Mouse (Mus musculus): Measurements from ENCODE around the gene Slc46a1.

The Slc46a1 gene

DNA sequence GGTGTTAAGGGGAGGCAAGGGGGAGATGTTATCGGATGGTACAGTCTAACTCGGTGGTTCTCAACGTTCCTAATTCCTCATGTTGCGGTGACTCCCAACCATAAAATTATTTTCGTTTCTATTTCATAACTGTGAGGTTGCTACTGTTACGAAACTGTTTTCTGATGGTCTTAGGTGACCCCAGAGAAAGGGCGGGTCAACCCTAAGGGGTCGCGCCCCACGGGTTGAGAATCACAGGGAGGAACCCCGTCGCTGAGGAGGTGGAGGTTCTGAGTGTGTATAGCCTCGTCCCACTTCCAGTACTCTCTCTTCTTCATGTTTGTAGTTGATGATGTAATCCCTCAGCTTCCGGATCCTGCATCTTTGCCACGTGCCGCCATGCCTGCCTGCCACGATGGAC is 6.8 kb upstream of the Slc46a1 start:
- DNase-seq, result no peak

DNA sequence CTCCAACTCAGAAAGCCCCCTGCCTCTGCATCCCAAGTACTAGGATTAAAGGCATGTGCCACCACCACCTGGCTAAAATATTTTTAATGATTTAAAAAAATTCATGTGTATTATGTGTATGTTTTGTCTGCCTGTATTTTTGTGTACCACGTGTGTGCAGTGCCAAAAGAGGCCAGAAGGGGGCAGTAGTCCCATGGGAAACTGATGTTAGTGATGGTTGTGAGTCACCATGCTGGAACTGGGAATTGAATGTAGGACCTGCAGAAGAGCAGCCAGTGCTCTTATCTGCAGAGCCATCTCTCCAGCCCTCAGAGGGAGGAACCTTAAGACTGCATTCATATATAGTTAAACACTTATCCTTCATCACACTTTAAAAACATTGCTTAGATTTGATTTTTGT is 3.6 kb upstream of the Slc46a1 start:
- DNase-seq, result no peak

DNA sequence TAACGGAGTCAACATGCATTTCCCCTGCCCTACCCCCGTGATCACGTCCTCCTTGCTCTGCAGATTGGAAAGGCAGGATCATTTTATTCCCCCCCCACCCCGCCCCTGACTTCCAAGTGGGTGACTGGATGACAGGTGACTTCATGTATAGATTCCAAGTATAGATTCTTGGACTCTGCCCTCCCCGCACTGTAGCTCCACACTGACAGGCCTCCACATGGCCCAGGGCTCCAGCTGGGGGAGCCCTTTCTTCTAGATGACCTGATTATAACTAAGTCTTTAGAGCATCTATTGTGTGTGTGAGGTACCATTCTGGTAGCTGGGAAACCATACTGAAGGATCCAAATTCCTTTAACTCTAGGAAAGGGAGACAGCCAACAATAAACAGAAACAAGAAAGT is 2.8 kb upstream of the Slc46a1 start:
- no peak for DNase-seq

DNA sequence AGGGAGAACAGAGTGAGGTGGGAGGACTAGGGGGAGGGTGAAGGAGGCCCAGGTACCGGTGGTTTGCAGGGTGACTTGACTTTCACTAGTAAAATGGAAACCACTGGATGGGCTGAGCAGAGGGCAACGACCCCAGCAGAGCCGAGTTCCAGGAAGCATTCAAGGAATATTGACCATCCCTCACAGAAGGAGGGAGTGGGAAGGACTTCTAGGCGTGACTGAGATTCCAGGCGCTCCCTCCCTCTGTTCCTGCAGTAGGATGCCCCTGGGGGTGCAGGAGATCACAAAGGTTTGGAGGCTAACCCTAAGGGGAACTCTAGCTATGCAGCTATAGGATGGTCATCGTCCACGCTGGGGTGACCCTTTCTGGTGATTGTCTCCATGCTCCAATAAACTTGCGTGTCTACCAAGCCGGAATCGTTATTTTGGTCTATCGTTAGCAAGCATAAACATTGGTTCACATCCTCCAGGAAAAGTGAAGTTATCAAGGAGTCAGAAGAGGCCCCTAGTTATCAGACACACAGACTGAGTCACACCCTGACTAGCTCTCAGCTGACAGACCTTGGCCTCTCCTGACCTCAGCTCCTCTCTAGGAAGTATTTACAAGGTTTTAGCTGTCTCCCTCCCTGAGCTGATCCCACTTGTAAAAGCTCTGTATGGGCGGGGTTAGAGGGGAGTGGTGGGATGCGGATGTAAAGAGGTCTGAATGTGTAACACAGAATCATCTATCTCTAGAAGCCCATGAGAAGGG is 2.0 kb upstream of the Slc46a1 start:
- DNase-seq, result no peak

DNA sequence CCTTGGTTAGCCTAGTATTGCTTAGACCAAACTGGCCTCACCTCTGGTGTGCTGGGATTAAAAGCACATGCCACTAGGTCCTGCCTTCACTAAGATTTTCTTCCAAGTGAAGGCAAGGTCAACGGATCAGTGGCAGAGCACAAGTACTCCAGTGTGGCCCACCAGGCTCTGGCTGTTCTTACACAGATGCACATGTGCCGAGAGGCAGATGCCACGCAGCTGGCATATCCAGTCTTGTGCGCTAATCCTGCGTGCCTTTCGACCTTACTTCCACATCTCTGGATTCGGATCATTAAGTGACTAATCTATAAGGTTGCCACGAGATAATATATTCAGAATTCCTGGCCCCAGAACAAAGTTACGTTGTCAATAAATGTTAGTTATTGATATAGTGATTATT is 381 bp upstream of the Slc46a1 start:
- DNase-seq, result no peak

DNA sequence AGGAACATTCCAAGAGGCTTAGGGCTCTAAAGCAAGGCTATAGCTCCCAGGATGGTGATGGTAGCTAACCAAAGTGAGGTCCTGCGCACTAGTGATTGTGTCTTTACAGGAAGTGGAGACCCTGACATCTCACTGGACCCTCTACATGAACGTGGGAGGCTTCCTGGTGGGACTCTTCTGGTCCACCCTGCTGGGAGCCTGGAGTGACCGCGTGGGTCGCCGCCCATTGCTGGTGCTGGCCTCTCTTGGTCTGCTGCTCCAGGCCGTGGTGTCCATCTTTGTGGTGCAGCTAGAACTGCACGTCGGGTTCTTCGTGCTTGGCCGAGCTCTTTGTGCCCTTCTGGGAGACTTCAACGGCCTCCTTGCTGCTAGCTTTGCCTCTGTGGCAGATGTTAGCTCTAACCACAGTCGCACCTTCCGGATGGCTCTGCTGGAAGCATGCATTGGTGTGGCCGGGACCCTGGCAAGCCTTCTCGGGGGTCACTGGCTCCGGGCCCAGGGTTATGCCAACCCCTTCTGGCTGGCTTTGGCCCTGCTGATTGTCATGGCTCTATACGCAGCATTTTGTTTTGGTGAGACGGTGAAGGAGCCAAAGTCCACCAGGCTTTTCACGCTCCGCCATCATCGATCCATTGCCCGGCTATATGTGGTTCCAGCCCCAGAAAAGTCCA is 880 bp downstream of the Slc46a1 start:
- DNase-seq, result peak; percentile 55 to 58

DNA sequence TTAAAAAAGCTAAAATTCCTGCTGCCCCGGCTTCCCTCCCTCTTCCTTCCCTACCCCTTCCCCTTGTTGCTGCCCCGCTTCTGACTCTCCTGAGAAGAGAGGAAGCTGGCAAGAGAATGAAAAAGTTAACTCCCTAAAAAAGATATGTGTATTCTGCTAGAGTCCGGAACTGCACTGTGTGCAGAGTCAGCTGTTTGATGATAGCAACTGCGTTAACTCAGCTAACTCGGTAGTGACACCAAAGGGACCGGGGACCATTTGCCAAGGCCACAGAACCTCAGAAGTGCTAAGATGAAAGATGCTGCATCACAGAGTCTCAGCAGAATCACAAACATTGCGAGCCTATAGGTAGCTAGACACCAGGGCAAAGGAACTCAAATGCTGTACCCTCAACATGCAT is 2.0 kb downstream of the Slc46a1 start:
- no peak for DNase-seq

DNA sequence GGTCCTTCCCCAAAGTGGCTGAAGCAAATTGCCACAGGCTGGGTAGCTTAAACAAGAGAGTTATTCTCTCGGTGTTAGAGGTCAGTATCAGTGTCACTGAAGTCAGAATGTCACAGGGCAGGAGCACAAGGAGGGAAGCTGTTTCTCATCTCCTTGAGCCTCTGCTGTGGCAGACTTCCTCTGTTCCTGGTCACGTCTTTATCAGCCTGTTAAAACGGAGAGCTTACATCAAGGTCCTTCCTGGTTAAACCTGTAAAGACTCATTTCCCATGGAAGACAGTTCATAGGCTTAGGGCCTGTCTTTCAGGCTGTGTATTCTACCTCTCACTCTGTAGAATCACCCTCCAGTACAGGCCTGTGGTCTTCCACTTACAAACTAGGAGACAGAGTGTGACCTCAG is 2.4 kb downstream of the Slc46a1 start:
- DNase-seq, result no peak

DNA sequence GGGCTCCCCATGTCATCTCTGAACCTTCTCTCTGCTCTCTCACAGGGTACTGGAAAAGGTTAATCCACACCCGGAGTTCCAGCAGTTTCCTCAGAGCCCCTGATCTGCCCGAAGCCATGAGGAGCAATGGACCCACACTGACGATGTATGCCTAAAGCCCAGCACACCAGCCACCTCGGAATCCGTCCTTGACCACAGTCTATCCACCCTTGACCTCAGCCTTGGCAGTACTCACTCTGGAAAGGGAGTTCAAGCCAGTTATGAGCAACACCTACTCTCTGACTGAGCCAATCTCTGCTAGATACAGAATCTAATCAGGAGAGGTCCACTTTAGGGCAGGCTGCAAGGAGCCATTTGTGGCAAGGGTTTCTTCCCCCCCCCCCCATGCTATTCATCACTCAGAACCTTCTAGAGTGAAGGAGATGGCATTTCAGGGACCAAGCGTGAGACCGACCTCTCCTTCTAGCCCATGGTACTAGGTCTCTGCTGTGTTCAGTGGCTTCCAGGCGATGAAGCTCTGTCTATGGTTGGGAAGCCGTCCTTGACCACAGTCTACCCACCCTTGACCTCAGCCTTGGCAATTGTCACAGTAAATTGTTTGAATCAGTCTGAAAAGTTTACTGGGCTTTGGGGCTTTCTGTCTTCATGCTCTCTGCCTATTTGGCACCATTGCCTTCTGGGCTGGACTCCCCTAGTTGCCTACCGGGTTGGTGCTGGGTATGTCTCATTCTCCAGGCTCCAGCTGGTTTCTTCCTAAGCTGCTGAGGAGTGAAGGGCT is 6.0 kb downstream of the Slc46a1 start:
- no peak for DNase-seq

DNA sequence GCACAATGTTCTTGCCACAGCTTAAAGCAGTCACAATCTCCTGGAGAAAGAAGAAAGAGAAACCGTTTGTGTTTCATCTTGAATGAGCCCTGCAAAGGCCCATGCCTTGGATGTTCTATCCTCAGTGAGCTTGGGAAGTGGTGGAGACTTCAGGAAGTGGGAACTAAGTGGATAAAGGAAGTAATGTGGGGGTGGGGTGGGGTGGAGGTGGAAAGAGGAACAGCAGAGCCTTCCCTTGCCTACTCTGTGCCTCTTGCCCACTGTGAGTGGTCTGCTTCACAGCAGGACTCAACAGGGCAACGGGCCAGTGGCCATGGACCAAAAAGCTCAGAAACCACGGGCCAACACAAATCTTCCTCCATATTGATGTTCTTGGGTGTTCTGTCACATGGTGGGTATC is 9.8 kb downstream of the Slc46a1 start:
- peak; percentile 30 to 36 for DNase-seq

DNA sequence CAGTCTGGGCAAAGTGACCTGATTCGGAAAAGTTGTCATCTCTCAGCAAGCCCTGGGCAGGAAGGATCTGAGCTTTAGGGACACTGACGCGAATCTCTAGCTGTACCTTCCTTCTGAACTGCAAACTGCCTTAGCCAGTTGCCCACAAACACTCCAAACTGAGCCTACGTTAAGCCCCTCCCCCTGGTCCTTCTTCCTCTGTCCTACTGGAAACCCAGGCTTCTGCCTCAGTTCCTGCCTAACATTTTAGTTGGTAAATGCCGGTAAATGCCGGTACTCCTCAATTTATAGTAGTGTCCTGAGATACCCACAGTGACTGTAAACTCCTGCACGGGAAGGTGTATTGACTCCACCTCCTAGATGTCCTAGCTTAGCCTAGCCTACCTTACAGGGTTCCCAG is 18.1 kb downstream of the Slc46a1 start:
- DNase-seq, result no peak

DNA sequence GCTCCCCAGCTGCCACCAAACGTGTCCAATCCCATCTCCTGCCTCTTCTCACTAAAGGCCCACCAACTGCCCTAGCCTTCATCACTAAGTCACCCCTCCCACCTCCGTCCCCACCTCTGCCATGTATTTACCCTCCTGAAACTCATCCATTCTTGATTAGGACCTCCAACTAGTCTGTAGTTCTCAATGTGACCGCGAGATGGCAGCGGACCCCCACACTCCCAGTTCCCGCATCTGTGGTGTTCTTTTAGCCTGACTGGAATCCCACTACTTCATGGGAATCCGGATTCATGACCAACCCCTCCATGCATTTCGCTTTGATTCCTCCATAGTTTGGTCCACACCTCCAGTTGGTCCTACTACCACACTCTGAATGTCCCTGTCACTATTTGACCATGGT is 22.7 kb downstream of the Slc46a1 start:
- DNase-seq, result peak; percentile 90 to 93

DNA sequence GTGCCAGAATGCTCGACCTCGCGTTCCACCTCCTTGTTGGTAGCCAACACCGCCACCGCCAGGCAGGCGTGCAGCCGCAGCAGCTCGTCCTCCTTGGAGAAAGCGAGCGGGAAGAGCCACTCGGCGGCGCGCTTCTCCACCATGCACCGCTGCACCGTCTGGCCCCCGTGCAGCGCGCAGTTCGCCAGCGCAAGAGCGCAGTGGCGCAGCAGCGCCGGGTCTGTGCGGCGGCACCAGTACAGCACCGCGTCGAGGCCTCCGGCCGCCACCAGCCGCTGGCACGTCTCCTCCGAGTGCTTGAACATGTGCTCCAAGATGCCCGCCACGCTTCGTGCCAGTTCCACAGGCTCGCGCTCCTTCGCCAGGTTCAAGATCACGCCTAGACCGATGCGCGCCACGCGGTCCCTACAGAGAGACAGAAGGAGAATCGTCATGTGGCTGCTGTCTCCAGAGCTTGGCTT is 25.3 kb downstream of the Slc46a1 start:
- peak; percentile 83 to 84 for DNase-seq

DNA sequence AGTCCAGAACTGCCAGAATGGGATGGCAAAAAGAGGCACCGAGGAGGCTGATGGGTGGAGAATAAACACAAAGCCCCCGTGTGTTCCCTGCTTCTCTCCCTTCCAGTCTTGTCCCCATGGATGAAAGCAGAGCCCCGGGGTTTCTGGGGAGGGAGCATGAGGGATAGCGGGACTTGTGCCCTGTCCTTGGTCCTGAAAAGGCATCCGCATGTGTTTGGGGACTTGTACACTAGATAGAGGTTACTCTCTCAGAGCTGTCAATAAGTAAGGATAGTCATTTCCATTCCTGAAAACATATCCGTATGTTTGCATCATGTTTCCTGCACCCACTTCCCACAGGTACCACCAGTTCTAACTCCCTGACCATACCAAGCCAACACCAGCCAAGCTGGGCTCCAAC is 30.4 kb downstream of the Slc46a1 start:
- peak in 1 of 2 experiments; percentile 32 for DNase-seq

DNA sequence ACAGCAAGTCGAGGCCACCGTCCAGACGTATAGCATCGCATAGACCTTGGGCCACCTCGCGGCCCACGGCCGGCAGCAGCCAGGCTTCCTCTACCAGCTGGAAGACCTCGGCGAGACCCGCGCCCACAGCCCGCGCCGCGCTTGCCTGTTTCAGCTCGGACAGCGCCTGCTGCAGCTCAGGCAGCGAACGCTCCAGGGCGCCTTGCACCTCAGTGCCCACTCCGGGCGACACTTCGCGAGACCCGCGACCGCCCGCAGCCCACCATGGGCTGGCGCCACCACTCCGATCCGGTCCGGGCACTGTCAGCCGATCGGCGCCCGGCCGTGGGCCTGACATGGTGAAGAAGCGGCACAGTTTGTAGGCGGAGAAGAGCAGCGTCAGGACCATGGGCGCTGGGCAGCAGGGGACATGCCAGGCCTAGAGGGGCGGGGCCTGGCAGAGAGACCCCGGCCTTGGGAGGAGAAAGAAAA is 31.6 kb downstream of the Slc46a1 start:
- peak; percentile 84 to 87 for DNase-seq

DNA sequence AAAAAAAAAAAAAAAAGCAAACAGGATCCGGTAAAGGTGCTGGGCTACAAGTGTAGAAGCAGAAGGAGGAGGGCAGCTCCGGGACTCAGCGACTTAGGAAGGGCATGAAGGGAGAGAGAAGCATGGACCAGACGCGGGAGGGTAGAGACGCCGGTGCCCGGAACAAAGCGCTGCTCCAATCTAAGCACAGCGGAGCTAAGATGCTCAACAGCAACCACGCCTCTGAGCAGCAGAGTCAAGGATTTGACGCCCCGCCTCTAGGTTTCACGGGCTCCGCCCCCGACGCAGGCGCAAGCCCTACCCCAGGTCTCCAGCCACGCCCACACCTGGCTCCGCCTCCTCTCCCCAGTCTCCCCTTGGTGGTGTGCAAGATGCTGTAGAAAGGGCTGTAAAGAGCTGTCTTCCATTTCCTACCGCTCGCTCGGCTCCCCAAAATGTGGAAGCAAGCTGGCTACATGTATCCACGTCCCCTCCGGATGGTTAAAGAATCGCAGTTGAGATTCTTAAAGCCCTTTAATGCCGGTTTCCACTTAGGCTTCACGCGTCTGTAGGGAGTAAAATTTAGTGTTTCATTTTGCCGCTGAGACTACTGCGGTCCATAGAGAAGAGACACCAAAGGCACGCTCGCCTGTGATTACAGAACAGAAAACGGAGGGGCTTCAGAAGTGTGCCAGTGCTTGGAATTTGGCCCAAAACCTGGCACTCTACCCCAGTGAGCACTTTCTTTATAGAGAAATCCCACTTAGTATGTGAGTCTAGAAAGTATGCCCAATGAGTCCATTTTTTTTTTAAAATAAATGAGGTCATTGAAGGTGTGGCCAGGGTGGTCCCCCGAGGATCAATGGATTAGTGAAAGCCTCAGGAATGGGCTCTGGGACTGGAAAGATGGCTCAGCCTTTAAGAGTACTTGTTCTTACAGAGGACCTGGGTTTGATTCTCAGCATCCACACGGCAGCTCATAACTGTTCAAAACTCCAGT is 32.3 kb downstream of the Slc46a1 start, which contains the start of gene Sarm1:
TSS of gene Sarm1 (minus strand) at position 211 of the 979 bp plus-strand sequence.
- peak; percentile 100 for DNase-seq

DNA sequence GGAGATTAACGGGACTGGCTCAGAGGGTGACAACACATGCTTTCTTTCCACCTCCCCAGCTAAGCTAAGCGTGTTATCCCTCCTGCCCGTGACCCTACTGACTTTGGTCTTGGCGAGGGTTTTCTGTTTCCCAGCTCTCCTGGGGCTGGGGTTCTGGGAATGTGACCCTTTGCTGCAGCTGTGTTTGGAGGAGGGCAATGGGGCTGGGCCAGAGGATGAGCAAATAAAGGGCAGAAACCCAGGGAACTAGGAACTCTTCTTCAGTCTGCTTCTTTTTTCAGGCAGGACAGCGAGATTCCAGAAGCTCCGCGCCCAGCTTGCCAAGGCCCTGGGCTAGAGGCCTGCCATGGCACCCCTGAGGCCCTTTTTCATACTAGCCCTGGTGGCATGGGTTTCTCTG is 33.5 kb downstream of the Slc46a1 start, which contains the start of gene Vtn:
TSS of gene Vtn (plus strand) at position 88 of the 400 bp plus-strand sequence.
- DNase-seq, result no peak

DNA sequence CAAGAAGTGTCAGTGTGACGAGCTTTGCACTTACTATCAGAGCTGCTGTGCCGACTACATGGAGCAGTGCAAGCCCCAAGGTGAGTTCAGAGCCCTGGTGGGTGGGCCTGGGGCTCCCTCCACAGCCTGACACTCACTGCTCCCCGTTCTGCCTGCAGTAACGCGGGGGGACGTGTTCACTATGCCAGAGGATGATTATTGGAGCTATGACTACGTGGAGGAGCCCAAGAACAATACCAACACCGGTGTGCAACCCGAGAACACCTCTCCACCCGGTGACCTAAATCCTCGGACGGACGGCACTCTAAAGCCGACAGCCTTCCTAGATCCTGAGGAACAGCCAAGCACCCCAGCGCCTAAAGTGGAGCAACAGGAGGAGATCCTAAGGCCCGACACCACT is 34.0 kb downstream of the Slc46a1 start:
- DNase-seq, result no peak

DNA sequence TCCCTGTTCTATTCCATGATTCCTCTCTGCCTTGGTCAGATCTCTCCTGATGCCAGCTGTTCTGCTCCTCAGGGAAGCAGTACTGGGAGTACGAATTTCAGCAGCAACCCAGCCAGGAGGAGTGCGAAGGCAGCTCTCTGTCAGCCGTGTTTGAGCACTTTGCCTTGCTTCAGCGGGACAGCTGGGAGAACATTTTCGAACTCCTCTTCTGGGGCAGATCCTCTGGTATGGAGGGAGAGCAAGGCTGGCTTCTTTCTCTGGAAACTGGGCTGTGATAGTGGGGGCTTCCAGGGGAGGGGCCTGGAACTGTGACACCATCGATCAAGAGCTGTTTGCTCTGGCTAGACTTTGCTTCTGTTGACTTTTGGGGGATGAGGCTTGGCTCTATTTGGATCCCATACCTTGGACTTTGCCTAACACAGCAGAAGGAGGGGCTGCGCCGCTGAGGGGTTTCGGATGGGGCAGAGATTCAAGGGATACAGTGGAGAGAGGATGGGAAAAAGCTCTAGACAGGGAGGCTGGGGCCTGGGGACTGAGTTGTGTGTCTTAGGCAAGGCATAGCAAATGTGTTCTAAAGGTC is 35.2 kb downstream of the Slc46a1 start:
- DNase-seq, result no peak

DNA sequence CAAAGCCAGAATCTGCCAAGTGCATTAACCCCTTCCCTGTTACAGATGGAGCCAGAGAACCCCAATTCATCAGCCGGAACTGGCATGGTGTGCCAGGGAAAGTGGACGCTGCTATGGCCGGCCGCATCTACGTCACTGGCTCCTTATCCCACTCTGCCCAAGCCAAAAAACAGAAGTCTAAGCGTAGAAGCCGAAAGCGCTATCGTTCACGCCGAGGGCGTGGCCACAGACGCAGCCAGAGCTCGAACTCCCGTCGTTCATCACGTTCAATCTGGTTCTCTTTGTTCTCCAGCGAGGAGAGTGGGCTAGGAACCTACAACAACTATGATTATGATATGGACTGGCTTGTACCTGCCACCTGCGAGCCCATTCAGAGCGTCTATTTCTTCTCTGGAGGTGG is 36.0 kb downstream of the Slc46a1 start:
- DNase-seq, result no peak

DNA sequence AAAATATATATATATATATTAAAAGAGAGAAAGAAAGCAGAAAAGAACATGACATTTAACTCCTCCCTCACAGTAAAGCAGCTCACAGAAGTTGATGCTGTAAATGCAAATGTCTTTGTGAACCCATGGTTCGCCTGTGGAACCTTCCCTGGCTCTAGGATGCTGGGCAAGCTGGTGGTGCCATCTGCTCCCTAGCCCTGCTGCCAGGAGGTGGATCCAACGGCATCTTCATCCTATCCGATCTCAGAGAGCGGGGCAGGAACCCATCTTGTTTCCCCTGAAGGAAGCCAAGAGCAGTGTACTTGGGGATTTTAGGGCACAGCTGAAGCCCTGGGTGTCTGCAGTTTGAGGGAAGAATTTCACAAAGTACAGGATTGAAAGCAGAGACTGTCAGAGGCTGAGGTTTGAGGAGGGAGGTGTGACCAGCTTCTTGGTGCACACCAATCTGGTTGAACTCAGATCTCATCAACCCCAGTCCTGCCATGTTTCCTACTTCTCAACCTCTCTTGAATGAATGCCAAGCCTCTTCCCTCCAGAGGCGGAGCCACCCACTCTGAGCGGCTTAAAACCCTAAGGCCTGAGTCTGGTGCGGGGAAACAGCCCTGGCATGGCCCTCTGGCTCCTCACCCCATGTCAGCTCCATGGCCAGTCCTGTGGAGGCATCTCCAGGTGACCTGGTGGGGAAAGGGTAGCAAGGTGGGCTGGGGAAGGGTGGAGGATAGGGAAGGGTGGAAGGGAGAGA is 37.6 kb downstream of the Slc46a1 start, which contains the start of gene Sebox:
TSS of gene Sebox (plus strand) at position 539 of the 742 bp plus-strand sequence.
- peak; percentile 92 to 93 for DNase-seq

Measured in cerebellum, postnatal 10 days (tissue).